Mouse (Mus musculus): ENCODE measurements around the gene Evpl. TPM values are rescaled to one million over a fixed set of nuclear protein-coding genes. Genes with fewer than 3 reads are reported as not detected.

The Evpl gene
- polyA plus RNA-seq, 1 experiment from 2014 or later: 0.11 TPM

GRCm38 (mm10) chr11:116178411-116179121 lies 59.3 kb downstream of the Evpl start:
- WGBS: 89% methylated on average over 20 of the region's 20 CpGs
- no peak overlapping the region for H3K27ac ChIP-seq (ENCODE audit: low read depth, low read length)

GRCm38 (mm10) chr11:116176010-116176409 lies 61.9 kb downstream of the Evpl start:
- DNase-seq (ENCODE audit: low spot score): no peak
- H3K4me1 ChIP-seq (ENCODE audit: control insufficient read depth, insufficient read depth, low read length): no peaks in the 10 kb centered on the region
- ATAC-seq: no peak
- H3K27ac ChIP-seq (ENCODE audit: low read depth, low read length): no peak overlapping the region
- 88% methylated on average over 7 of the region's 7 CpGs for WGBS
- no peak overlapping the region for H3K4me3 ChIP-seq (ENCODE audit: low read depth, low read length)
- no peaks in the 10 kb centered on the region for H3K27me3 ChIP-seq (replicated peaks; ENCODE audit: control insufficient read depth, insufficient read depth, low read length)
- H3K36me3 ChIP-seq (ENCODE audit: control insufficient read depth, insufficient read depth, low read length): peaks cover 92% of the 10 kb centered on the region
- no peak overlapping the region for H3K9ac ChIP-seq (ENCODE audit: low read length)
- H3K4me2 ChIP-seq (ENCODE audit: low read length): no peak overlapping the region
- H3K9me3 ChIP-seq (replicated peaks; ENCODE audit: control insufficient read depth, low read length): no peaks in the 10 kb centered on the region

More at GRCm38 (mm10) chr11:116178411-116179121, 59.3 kb downstream of the Evpl start:
- Histone ChIP-seq H3K9ac (ENCODE audit: low read length) (no peak overlapping the region), H3K4me1 (ENCODE audit: control insufficient read depth, insufficient read depth, low read length) (no peaks in the 10 kb centered on the region), H3K9me3 (replicated peaks; ENCODE audit: control insufficient read depth, low read length) (no peaks in the 10 kb centered on the region), H3K36me3 (ENCODE audit: control insufficient read depth, insufficient read depth, low read length) (peaks cover 90% of the 10 kb centered on the region), H3K4me2 (ENCODE audit: low read length) (no peak overlapping the region), H3K27me3 (replicated peaks; ENCODE audit: control insufficient read depth, insufficient read depth, low read length) (no peaks in the 10 kb centered on the region), H3K4me3 (ENCODE audit: low read depth, low read length) (no peak overlapping the region)
- ATAC-seq: no peak
- no peak for DNase-seq (ENCODE audit: low spot score)

GRCm38 (mm10) chr11:116174775-116175448 lies 63.0 kb downstream of the Evpl start:
- 92% methylated on average over 22 of the region's 22 CpGs for WGBS
- no peak for ATAC-seq
- Histone ChIP-seq H3K4me3 (ENCODE audit: low read depth, low read length) (no peak overlapping the region), H3K4me2 (ENCODE audit: low read length) (no peak overlapping the region), H3K9ac (ENCODE audit: low read length) (no peak overlapping the region), H3K27ac (ENCODE audit: low read depth, low read length) (no peak overlapping the region), H3K36me3 (ENCODE audit: control insufficient read depth, insufficient read depth, low read length) (peaks cover 83% of the 10 kb centered on the region), H3K9me3 (replicated peaks; ENCODE audit: control insufficient read depth, low read length) (no peaks in the 10 kb centered on the region), H3K4me1 (ENCODE audit: control insufficient read depth, insufficient read depth, low read length) (no peaks in the 10 kb centered on the region), H3K27me3 (replicated peaks; ENCODE audit: control insufficient read depth, insufficient read depth, low read length) (no peaks in the 10 kb centered on the region)
- no peak for DNase-seq (ENCODE audit: low spot score)

- no peak for DNase-seq (ENCODE audit: low spot score)
Measured at GRCm38 (mm10) chr11:116171959-116172358, 65.9 kb downstream of the Evpl start.

More at GRCm38 (mm10) chr11:116171959-116172358, 65.9 kb downstream of the Evpl start:
- Histone ChIP-seq H3K9ac (ENCODE audit: low read length) (no peak overlapping the region), H3K4me3 (ENCODE audit: low read depth, low read length) (no peak overlapping the region), H3K27ac (ENCODE audit: low read depth, low read length) (no peak overlapping the region), H3K27me3 (replicated peaks; ENCODE audit: control insufficient read depth, insufficient read depth, low read length) (no peaks in the 10 kb centered on the region), H3K4me1 (ENCODE audit: control insufficient read depth, insufficient read depth, low read length) (peaks cover 3% of the 10 kb centered on the region), H3K9me3 (replicated peaks; ENCODE audit: control insufficient read depth, low read length) (no peaks in the 10 kb centered on the region), H3K36me3 (ENCODE audit: control insufficient read depth, insufficient read depth, low read length) (peaks cover 57% of the 10 kb centered on the region), H3K4me2 (ENCODE audit: low read length) (no peak overlapping the region)
- no peak for ATAC-seq
- WGBS: 81% methylated on average over 2 of the region's 2 CpGs

Other genes with a start within 250 kb of the Evpl start
- gene Galk1, start 225.4 kb downstream of the Evpl start, polyA plus RNA-seq (2014; fragmentation: Nextera tagmentation; extraction: Ambion mirVana): 53.9 and 59.5 TPM in 2 replicates
- 2,620 and 3,081 TPM in 2 replicates for gene H3f3b, start 210.1 kb downstream of the Evpl start, polyA plus RNA-seq (2014; fragmentation: Nextera tagmentation; extraction: Ambion mirVana)
- gene Unk, start 207.8 kb downstream of the Evpl start, polyA plus RNA-seq (2014; fragmentation: Nextera tagmentation; extraction: Ambion mirVana): 23.4 and 24.9 TPM in 2 replicates
- 0.19 and 0.62 TPM in 2 replicates for gene Unc13d, start 160.1 kb downstream of the Evpl start, polyA plus RNA-seq (2014; fragmentation: Nextera tagmentation; extraction: Ambion mirVana)
- gene Wbp2, start 151.1 kb downstream of the Evpl start, polyA plus RNA-seq (2014; fragmentation: Nextera tagmentation; extraction: Ambion mirVana): 145 and 166 TPM in 2 replicates
- gene Trim47, start 110.9 kb downstream of the Evpl start, polyA plus RNA-seq (2014; fragmentation: Nextera tagmentation; extraction: Ambion mirVana): 4.0 and 6.0 TPM in 2 replicates
- gene Trim65, start 106.9 kb downstream of the Evpl start, polyA plus RNA-seq (2014; fragmentation: Nextera tagmentation; extraction: Ambion mirVana): 0.97 and 1.1 TPM in 2 replicates
- gene Mrpl38, start 99.2 kb downstream of the Evpl start, polyA plus RNA-seq (2014; fragmentation: Nextera tagmentation; extraction: Ambion mirVana): 79.6 and 83.4 TPM in 2 replicates
- 25.9 and 44.4 TPM in 2 replicates for gene Fbf1, start 69.9 kb downstream of the Evpl start, polyA plus RNA-seq (2014; fragmentation: Nextera tagmentation; extraction: Ambion mirVana)
- gene Ten1, start 39.2 kb downstream of the Evpl start, polyA plus RNA-seq (2014; fragmentation: Nextera tagmentation; extraction: Ambion mirVana): 81.8 and 83.2 TPM in 2 replicates
- gene Acox1, start 39.0 kb downstream of the Evpl start, polyA plus RNA-seq (2014; fragmentation: Nextera tagmentation; extraction: Ambion mirVana): 48.1 and 56.3 TPM in 2 replicates
- gene Srp68, start 36.1 kb upstream of the Evpl start, polyA plus RNA-seq (2014; fragmentation: Nextera tagmentation; extraction: Ambion mirVana): 53.2 and 60.4 TPM in 2 replicates
- 0.09 and 0.11 TPM in 2 replicates for gene Galr2, start 42.9 kb upstream of the Evpl start, polyA plus RNA-seq (2014; fragmentation: Nextera tagmentation; extraction: Ambion mirVana)
- 107 and 114 TPM in 2 replicates for gene Exoc7, start 69.2 kb upstream of the Evpl start, polyA plus RNA-seq (2014; fragmentation: Nextera tagmentation; extraction: Ambion mirVana)
- 7.3 and 8.7 TPM in 2 replicates for gene Foxj1, start 97.3 kb upstream of the Evpl start, polyA plus RNA-seq (2014; fragmentation: Nextera tagmentation; extraction: Ambion mirVana)
- 16.3 and 21.5 TPM in 2 replicates for gene Rnf157, start 175.0 kb upstream of the Evpl start, polyA plus RNA-seq (2014; fragmentation: Nextera tagmentation; extraction: Ambion mirVana)
- gene Ubald2, start 196.0 kb upstream of the Evpl start, polyA plus RNA-seq (2014; fragmentation: Nextera tagmentation; extraction: Ambion mirVana): 95.5 and 100 TPM in 2 replicates
- not detected in 2 replicates for gene Qrich2, start 228.2 kb upstream of the Evpl start, polyA plus RNA-seq (2014; fragmentation: Nextera tagmentation; extraction: Ambion mirVana)

Measured in forebrain, embryonic 14.5 days (tissue).